Mouse (Mus musculus) MEL (cell line): ENCODE results near the gene Lgr6. TPM values are rescaled to one million over a fixed set of nuclear protein-coding genes. Genes with fewer than 3 reads are reported as not detected.

ENCODE experiments used
- DNase-seq: peaks from one replicate; pipeline ENCODE4 v3.0.0; 2011; ENCODE audit warnings: low read depth, low spot score
- H3K27ac ChIP-seq: 2 replicates; pipeline ENCODE4 v1.5.1; 2012; ENCODE audit warnings: low read depth, mild to moderate bottlenecking, control low read depth, low read length, moderate library complexity; ENCODE audit not compliant: control insufficient read depth
- H3K27me3 ChIP-seq, 2 experiments: fragments of 150-350 bp in 1 of 2; sonication (generic) in 1 of 2; 2 replicates each; pipeline ENCODE4 v1.6.1; 2012; ENCODE audit warnings: low read length in 2 of 2, mild to moderate bottlenecking in 2 of 2, improper control_type of control experiment in 1 of 2, moderate library complexity in 1 of 2; ENCODE audit not compliant: insufficient read depth in 2 of 2, control insufficient read depth in 1 of 2
- H3K36me3 ChIP-seq, 2 experiments: 2 replicates each; pipeline ENCODE4 v1.6.1; 2012 to 2014; ENCODE audit warnings: low read length in 2 of 2, improper control_type of control experiment in 1 of 2, inconsistent platforms in 1 of 2, mild to moderate bottlenecking in 1 of 2; ENCODE audit not compliant: insufficient read depth in 2 of 2, control insufficient read depth in 1 of 2
- H3K4me1 ChIP-seq, 2 experiments: fragments of 150-350 bp in 1 of 2; sonication (generic) in 1 of 2; 2 replicates each; pipeline ENCODE4 v1.6.1; 2012; ENCODE audit warnings: low read length in 2 of 2, improper control_type of control experiment in 1 of 2, mild to moderate bottlenecking in 1 of 2; ENCODE audit not compliant: insufficient read depth in 2 of 2, control insufficient read depth in 1 of 2
- H3K4me3 ChIP-seq, 2 experiments: fragments of 150-350 bp in 1 of 2; sonication (generic) in 1 of 2; 2 replicates each; pipeline ENCODE4 v1.5.1; 2012; ENCODE audit warnings: low read depth in 2 of 2, low read length in 2 of 2, mild to moderate bottlenecking in 2 of 2, moderate library complexity in 2 of 2, control low read depth in 1 of 2, improper control_type of control experiment in 1 of 2; ENCODE audit not compliant: control insufficient read depth in 1 of 2, insufficient read depth in 1 of 2
- H3K79me2 ChIP-seq: 2 replicates; pipeline ENCODE4 v1.6.1; 2012; ENCODE audit warnings: mild to moderate bottlenecking, low read length, moderate library complexity; ENCODE audit not compliant: control insufficient read depth, poor library complexity, insufficient read depth
- H3K9ac ChIP-seq: 2 replicates; pipeline ENCODE4 v1.6.1; 2012; ENCODE audit warnings: low read depth, mild to moderate bottlenecking, control low read depth, low read length, moderate library complexity; ENCODE audit not compliant: control insufficient read depth, poor library complexity, severe bottlenecking
- H3K9me3 ChIP-seq: fragments of 150-350 bp; sonication (generic); replicated peaks from 2 replicates; pipeline ENCODE4 v1.6.1; 2012; ENCODE audit warnings: mild to moderate bottlenecking, low read length, improper control_type of control experiment, moderate library complexity; ENCODE audit not compliant: insufficient read depth
- CHD2 ChIP-seq: IDR thresholded peaks from 2 replicates; pipeline ENCODE4 v1.6.1; 2011; ENCODE audit warnings: low read length, improper control_type of control experiment
- EP300 ChIP-seq, 2 experiments: IDR thresholded peaks; 2 replicates each; pipeline ENCODE4 v1.6.1; 2011; ENCODE audit warnings: improper control_type of control experiment in 2 of 2, low read length in 2 of 2, low read depth in 1 of 2, mild to moderate bottlenecking in 1 of 2
- GABPA ChIP-seq: IDR thresholded peaks from 2 replicates; pipeline ENCODE4 v1.6.1; 2012; ENCODE audit warnings: low read depth, mild to moderate bottlenecking, inconsistent platforms, low read length, improper control_type of control experiment, moderate library complexity
- GATA1 ChIP-seq: IDR thresholded peaks from 2 replicates; pipeline ENCODE4 v1.6.1; 2011; ENCODE audit warnings: low read depth, low read length, improper control_type of control experiment
- HCFC1 ChIP-seq: IDR thresholded peaks from 2 replicates; pipeline ENCODE4 v1.6.1; 2012; ENCODE audit warnings: low read depth, mild to moderate bottlenecking, inconsistent platforms, low read length, improper control_type of control experiment, moderate library complexity
- MAFK ChIP-seq: IDR thresholded peaks from 2 replicates; pipeline ENCODE4 v1.6.1; 2011; ENCODE audit warnings: low read depth, mild to moderate bottlenecking, low read length, improper control_type of control experiment, borderline replicate concordance
- MEF2A ChIP-seq: IDR thresholded peaks from 2 replicates; pipeline ENCODE4 v1.6.1; 2014; ENCODE audit warnings: low read depth, mild to moderate bottlenecking, inconsistent platforms, low read length, improper control_type of control experiment; ENCODE audit not compliant: poor library complexity, insufficient replicate concordance, severe bottlenecking; ENCODE audit errors: extremely low read depth
- MYC ChIP-seq: IDR thresholded peaks from 2 replicates; pipeline ENCODE4 v1.6.1; 2011; ENCODE audit warnings: low read depth, mild to moderate bottlenecking, low read length, improper control_type of control experiment, moderate library complexity
- NELFE ChIP-seq: IDR thresholded peaks from 2 replicates; pipeline ENCODE4 v1.6.1; 2011; ENCODE audit warnings: low read depth, low read length, improper control_type of control experiment
- POLR2A ChIP-seq, 2 experiments: IDR thresholded peaks; 2 replicates each; pipeline ENCODE4 v1.6.1; 2011 to 2012; ENCODE audit warnings: low read length in 2 of 2, mild to moderate bottlenecking in 2 of 2, control low read depth in 1 of 2, improper control_type of control experiment in 1 of 2, low read depth in 1 of 2, moderate library complexity in 1 of 2; ENCODE audit not compliant: control insufficient read depth in 1 of 2, insufficient read depth in 1 of 2, poor library complexity in 1 of 2
- POLR2AphosphoS2 ChIP-seq: IDR thresholded peaks from 2 replicates; pipeline ENCODE4 v1.6.1; 2011; ENCODE audit warnings: low read length, improper control_type of control experiment
- RCOR1 ChIP-seq: IDR thresholded peaks from 2 replicates; pipeline ENCODE4 v1.6.1; 2012; ENCODE audit warnings: low read depth, mild to moderate bottlenecking, inconsistent platforms, low read length, improper control_type of control experiment
- SIN3A ChIP-seq: IDR thresholded peaks from 2 replicates; pipeline ENCODE4 v1.6.1; 2012; ENCODE audit warnings: low read length, improper control_type of control experiment, inconsistent platforms
- SMC3 ChIP-seq: IDR thresholded peaks from 2 replicates; pipeline ENCODE4 v1.6.1; 2011; ENCODE audit warnings: low read depth, low read length, improper control_type of control experiment
- TCF12 ChIP-seq: IDR thresholded peaks from 2 replicates; pipeline ENCODE4 v1.6.1; 2014; ENCODE audit warnings: low read depth, mild to moderate bottlenecking, inconsistent platforms, low read length, improper control_type of control experiment, moderate library complexity
- USF2 ChIP-seq, 2 experiments: IDR thresholded peaks; 2 replicates each; pipeline ENCODE4 v1.6.1; 2011 to 2012; ENCODE audit warnings: improper control_type of control experiment in 2 of 2, low read length in 2 of 2, borderline replicate concordance in 1 of 2, inconsistent platforms in 1 of 2, low read depth in 1 of 2, mild to moderate bottlenecking in 1 of 2; ENCODE audit not compliant: insufficient read depth in 1 of 2
- polyA plus RNA-seq, 2 experiments: library from polyadenylated mRNA; stranded (reverse) in 1 of 2; unstranded in 1 of 2; fragments of >175 nt in 1 of 2; fragments of >200 nt in 1 of 2; gene quantifications; 2 replicates each; pipeline versions ENCODE4 v1.2.1 to v1.2.4; 2012; ENCODE audit warnings: low replicate concordance in 2 of 2, low read depth in 1 of 2; ENCODE audit not compliant: insufficient read length in 2 of 2, insufficient read depth in 1 of 2, missing spikeins in 1 of 2
- total RNA-seq: library from RNA; depleted of rRNA; stranded (reverse); fragments of 300-350 nt; gene quantifications from 2 replicates; pipeline ENCODE4 v1.2.3, GENCODE M21; 2012

Lgr6 gene
- total and polyA plus RNA-seq, 3 experiments: 0.04 to 0.10 TPM; not detected in 1

DNA sequence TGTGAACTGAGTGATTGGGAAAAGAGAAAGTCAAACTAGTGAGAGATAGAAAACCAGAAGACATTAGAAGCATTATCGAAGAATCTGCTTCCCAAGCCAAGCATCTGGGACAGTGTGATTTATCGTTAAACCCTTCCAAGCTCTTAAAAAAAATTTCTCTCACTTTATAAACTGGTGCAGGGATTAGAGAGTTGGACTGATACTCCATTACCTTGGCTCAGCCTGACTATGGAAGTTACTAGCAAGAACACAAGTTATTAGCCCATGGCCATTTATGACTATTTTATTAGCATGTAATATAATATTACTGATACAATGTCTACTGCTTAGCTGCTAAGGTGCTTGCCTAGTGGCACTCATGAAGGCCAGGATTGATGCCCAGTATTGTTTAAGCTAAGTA lies 60.6 kb downstream of the Lgr6 start:
- Histone ChIP-seq H3K4me3 (no peak overlapping the region), H3K27ac (no peak overlapping the region), H3K79me2 (no peaks in the 10 kb centered on the region), H3K9me3 (no peaks in the 10 kb centered on the region), H3K36me3 (no peaks in the 10 kb centered on the region), H3K27me3 (peaks cover 2 to 8% of the 10 kb centered on the region in 2 experiments; a peak in 3 of 4 replicates), H3K4me1 (no peaks in the 10 kb centered on the region), H3K9ac (no peak overlapping the region)
- TF ChIP-seq SMC3 (no peak), POLR2AphosphoS2 (no peak), CHD2 (no peak), POLR2A (IDR thresholded peaks at IDR 0.05; ENCODE audit: control insufficient read depth in 1 of 2, insufficient read depth in 1 of 2, low read depth in 1 of 2, low read length in 2 of 2, poor library complexity in 1 of 2) (no peak), GABPA (no peak), HCFC1 (no peak), NELFE (no peak), MEF2A (no peak), USF2 (IDR thresholded peaks at IDR 0.05; ENCODE audit: borderline replicate concordance in 1 of 2, insufficient read depth in 1 of 2, low read depth in 1 of 2, low read length in 2 of 2) (no peak), RCOR1 (no peak), TCF12 (no peak)
- DNase-seq: no peak

DNA sequence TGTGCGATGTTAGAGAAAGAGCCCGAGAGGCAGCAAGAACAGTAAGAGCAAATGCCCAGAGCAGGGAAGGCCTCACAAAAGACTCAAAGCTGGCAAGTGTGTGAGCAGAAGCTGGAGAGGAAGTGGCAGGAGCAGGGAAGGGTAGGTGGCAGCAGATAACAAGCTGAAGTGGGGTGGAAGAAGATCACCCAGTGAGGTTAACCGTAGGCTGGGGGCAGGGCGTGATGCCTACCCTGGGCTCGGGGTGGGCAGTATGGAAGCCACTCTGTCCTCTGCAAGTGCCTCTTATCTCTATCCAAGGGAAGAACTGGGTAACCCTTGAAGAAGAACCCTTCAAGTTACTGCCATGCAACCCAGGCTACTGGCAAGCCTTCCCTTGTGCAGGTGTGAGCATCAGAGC lies 68.8 kb downstream of the Lgr6 start:
- H3K9me3 ChIP-seq: no peaks in the 10 kb centered on the region
- peaks cover 0 to 3% of the 10 kb centered on the region in 2 experiments; a peak in 2 of 4 replicates for H3K36me3 ChIP-seq
- H3K4me3 ChIP-seq: no peak overlapping the region
- no peaks in the 10 kb centered on the region for H3K79me2 ChIP-seq
- H3K9ac ChIP-seq: no peak overlapping the region
- peak; percentile 17 for DNase-seq
- peaks cover 0 to 7% of the 10 kb centered on the region in 2 experiments; a peak in 2 of 4 replicates for H3K4me1 ChIP-seq
- H3K27me3 ChIP-seq: peaks cover 0 to 3% of the 10 kb centered on the region in 2 experiments; a peak in 2 of 4 replicates
- H3K27ac ChIP-seq: no peak overlapping the region
- TF ChIP-seq EP300 (IDR thresholded peaks at IDR 0.05; ENCODE audit: low read depth in 1 of 2, low read length in 2 of 2) (0 out of 4 replicates have a peak, but pooled peaks of 1 of the 2 experiments have one; percentile 18), SIN3A (no peak), MYC (no peak), GATA1 (peak; percentile 12; the same call in 1 of the 2 replicates), MAFK (no peak)
- TF ChIP-seq, all 39 proteins: peak for 2
